Comparison of ENCODE assay signal across 8 mouse cellular contexts in the genomic region with DNA sequence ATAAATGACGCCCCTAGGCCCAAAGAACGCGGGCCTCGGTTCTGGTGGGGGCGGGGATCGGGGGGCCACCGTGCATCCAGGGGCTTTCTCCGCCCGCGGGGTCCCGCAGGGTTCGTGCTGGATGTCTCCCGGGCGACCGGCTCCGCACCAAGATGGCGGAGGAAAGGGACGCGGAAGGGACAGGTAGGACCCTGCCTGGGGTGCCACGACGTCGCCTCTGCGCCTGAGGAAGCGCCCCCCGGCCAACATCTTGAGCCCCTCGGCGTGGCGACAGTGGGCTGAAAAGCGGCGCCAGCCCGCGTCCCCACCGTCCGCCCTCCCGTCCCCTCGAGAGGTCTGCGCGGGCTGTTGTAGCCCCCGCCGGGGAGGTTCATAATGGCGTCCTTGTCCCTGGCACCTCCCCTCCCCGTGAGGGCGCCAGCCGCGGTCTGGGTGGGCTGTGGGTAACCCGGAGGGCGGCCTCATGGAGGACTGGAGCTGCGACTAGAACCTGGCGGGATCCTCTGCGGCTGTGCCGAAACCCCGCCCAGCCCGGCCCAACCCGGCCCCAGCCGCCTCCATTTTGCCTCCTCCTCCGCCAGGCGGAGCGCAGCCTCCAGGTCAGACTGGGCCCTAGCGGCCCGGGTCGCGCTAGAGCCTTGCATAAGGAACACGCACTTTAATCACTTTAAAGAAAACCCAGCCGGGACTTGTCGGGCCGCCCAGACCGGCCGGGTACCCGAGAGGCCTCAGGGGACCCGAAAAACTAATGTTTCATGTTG. TPM values are rescaled to one million over a fixed set of nuclear protein-coding genes. Genes with fewer than 3 reads are reported as not detected.
A peak's percentile ranks its signal among the peaks of the same experiment; 100 is the strongest.
DNase-seq lines count a peak whose midpoint lies in the region; ATAC-seq and TF ChIP-seq lines count a peak whose summit lies in the region.

A gene (plus strand): TSS at position 135 of the 761 bp plus-strand sequence.

- H3K4me2 ChIP-seq in forebrain, embryonic 15.5 days (replicated peaks): peak within 1 kb of the TSS; percentile 61
- H3K4me2 ChIP-seq in lung, embryonic 14.5 days: peak within 1 kb of the TSS; percentile 75

- DNase-seq in ES-E14 (ENCODE audit: low read depth, low spot score): peak; percentile 71
- DNase-seq in cerebellum, adult 11-12 months: peak; percentile 93
- DNase-seq in heart, postnatal 36 days: peak; percentile 86 to 95
- peak; percentile 86 to 88 for DNase-seq in layer of hippocampus, adult 2 months (ENCODE audit: low spot score in 2 of 2)
- peak; percentile 95 for DNase-seq in lung, embryonic 14.5 days
- DNase-seq in thymus, adult 2 months: peak; percentile 89

- peak within 1 kb of the TSS; percentile 89 for H3K27ac ChIP-seq in ES-E14 (ENCODE audit: insufficient read depth, low read depth, low read length, poor library complexity, severe bottlenecking)
- H3K27ac ChIP-seq in forebrain, embryonic 15.5 days (replicated peaks): peak within 1 kb of the TSS; percentile 100
- peak within 1 kb of the TSS; percentile 100 for H3K27ac ChIP-seq in layer of hippocampus, adult 2 months
- H3K27ac ChIP-seq in lung, embryonic 14.5 days (ENCODE audit: low read depth): peak within 1 kb of the TSS; percentile 100
- peak within 1 kb of the TSS; percentile 99 for H3K27ac ChIP-seq in olfactory bulb, adult 2 months (ENCODE audit: insufficient read depth, low read depth, low read length)
- peak within 1 kb of the TSS; percentile 90 for H3K27ac ChIP-seq in thymus, adult 2 months (ENCODE audit: control insufficient read depth, insufficient read depth, low read length)

- in situ Hi-C loops in ES-E14 (cut with MboI; ENCODE audit: low sequenced_read_pairs in 2 of 2, unreplicated experiment in 2 of 2): no loop called here

- TF ChIP-seq POLR2A in olfactory bulb, adult 2 months (IDR thresholded peaks at IDR 0.05; ENCODE audit: insufficient read depth, low read depth, low read length): peak; percentile 97
- peak; percentile 98 for TF ChIP-seq POLR2A in thymus, adult 2 months (IDR thresholded peaks at IDR 0.05; ENCODE audit: control insufficient read depth, extremely low read depth, insufficient read depth, low read length, poor library complexity)

- no peaks in the 10 kb centered on the region for H3K9me3 ChIP-seq in ES-E14 (ENCODE audit: control insufficient read depth, insufficient read depth, low read depth, low read length)
- no peaks in the 10 kb centered on the region for H3K9me3 ChIP-seq in forebrain, embryonic 15.5 days
- H3K9me3 ChIP-seq in lung, embryonic 14.5 days (ENCODE audit: low read depth, low read length): no peaks in the 10 kb centered on the region

- peak; percentile 97 for ATAC-seq in forebrain, embryonic 15.5 days (replicated peaks)
- peak; percentile 98 for ATAC-seq in lung, embryonic 14.5 days (ENCODE audit: insufficient read depth)

- peak; percentile 76 for TF ChIP-seq CTCF in layer of hippocampus, adult 2 months (conservative IDR thresholded peaks at IDR 0.05)
- TF ChIP-seq CTCF in lung, embryonic 14.5 days (IDR thresholded peaks at IDR 0.05; ENCODE audit: low read depth): peak; percentile 73
- peak; percentile 26; the same call in 1 of the 2 replicates for TF ChIP-seq CTCF in olfactory bulb, adult 2 months (IDR thresholded peaks at IDR 0.05; ENCODE audit: insufficient read depth, low read depth, low read length)
- TF ChIP-seq CTCF in thymus, adult 2 months (IDR thresholded peaks at IDR 0.05; ENCODE audit: borderline replicate concordance, control insufficient read depth, extremely low read depth, insufficient read depth, low read length, poor library complexity): peak; percentile 70; the same call in 1 of the 2 replicates

- H3K27me3 ChIP-seq in forebrain, embryonic 15.5 days: no peaks in the 10 kb centered on the region
- H3K27me3 ChIP-seq in lung, embryonic 14.5 days (ENCODE audit: insufficient read depth, low read length): no peaks in the 10 kb centered on the region
- H3K27me3 ChIP-seq in thymus, adult 2 months (ENCODE audit: control insufficient read depth, insufficient read depth, low read length): no peaks in the 10 kb centered on the region

- intact Hi-C loops in heart, postnatal 36 days (cut with DNase I): loop anchor here (1.0 kb wide), 4 partner anchors 37 to 88 kb away; a partner anchor contains a TSS

- peak within 1 kb of the TSS; percentile 79 to 84 for H3K4me3 ChIP-seq in ES-E14 (ENCODE audit: insufficient read depth in 1 of 2, low read depth in 1 of 2, low read length in 2 of 2, poor library complexity in 1 of 2, severe bottlenecking in 1 of 2)
- H3K4me3 ChIP-seq in forebrain, embryonic 15.5 days: peak within 1 kb of the TSS; percentile 77
- H3K4me3 ChIP-seq in layer of hippocampus, adult 2 months: peak within 1 kb of the TSS; percentile 90
- H3K4me3 ChIP-seq in lung, embryonic 14.5 days (ENCODE audit: low read depth, low read length): peak within 1 kb of the TSS; percentile 72
- H3K4me3 ChIP-seq in olfactory bulb, adult 2 months (ENCODE audit: insufficient read depth, low read depth, low read length): peak within 1 kb of the TSS; percentile 87
- peak within 1 kb of the TSS; percentile 68 for H3K4me3 ChIP-seq in thymus, adult 2 months (ENCODE audit: control insufficient read depth, insufficient read depth, low read length)

- no peaks in the 10 kb centered on the region for H3K36me3 ChIP-seq in ES-E14 (ENCODE audit: control insufficient read depth, insufficient read depth, low read length, poor library complexity, severe bottlenecking)
- no peaks in the 10 kb centered on the region for H3K36me3 ChIP-seq in forebrain, embryonic 15.5 days
- H3K36me3 ChIP-seq in lung, embryonic 14.5 days (ENCODE audit: insufficient read depth): no peaks in the 10 kb centered on the region
- H3K36me3 ChIP-seq in thymus, adult 2 months (ENCODE audit: control insufficient read depth, insufficient read depth, low read length): no peaks in the 10 kb centered on the region

- H3K4me1 ChIP-seq in ES-E14 (ENCODE audit: control insufficient read depth in 2 of 2, insufficient read depth in 2 of 2, low read length in 2 of 2, poor library complexity in 1 of 2): peaks cover 0 to 2% of the 10 kb centered on the region in 2 experiments; a peak in 2 of 4 replicates
- H3K4me1 ChIP-seq in forebrain, embryonic 15.5 days: 0 out of 2 replicates have a peak, but pooled peaks cover 3% of the 10 kb centered on the region
- no peaks in the 10 kb centered on the region for H3K4me1 ChIP-seq in lung, embryonic 14.5 days (ENCODE audit: insufficient read depth)
- H3K4me1 ChIP-seq in olfactory bulb, adult 2 months (ENCODE audit: control insufficient read depth, insufficient read depth, low read length): no peaks in the 10 kb centered on the region
- no peaks in the 10 kb centered on the region for H3K4me1 ChIP-seq in thymus, adult 2 months (replicated peaks; ENCODE audit: control insufficient read depth, insufficient read depth, low read length)

- peak within 1 kb of the TSS; percentile 94 for H3K9ac ChIP-seq in ES-E14 (ENCODE audit: insufficient read depth, low read depth, low read length, poor library complexity, severe bottlenecking)
- peak within 1 kb of the TSS; percentile 87 for H3K9ac ChIP-seq in forebrain, embryonic 15.5 days (replicated peaks)
- H3K9ac ChIP-seq in lung, embryonic 14.5 days: peak within 1 kb of the TSS; percentile 98

- under 1% methylated on average over 68 of the region's 70 CpGs for WGBS in forebrain, embryonic 15.5 days
- WGBS in lung, embryonic 14.5 days: under 1% methylated on average over 69 of the region's 70 CpGs
- WGBS in olfactory bulb, adult 2 months: under 1% methylated on average over 70 of the region's 70 CpGs
- WGBS in thymus, adult 2 months: under 1% methylated on average over 70 of the region's 70 CpGs

TF ChIP-seq in ES-E14, 5 proteins besides CTCF, POLR2A, EP300 and RAD21:
- no peak for TF ChIP-seq ZC3H11A (IDR thresholded peaks at IDR 0.05; ENCODE audit: borderline replicate concordance, low read depth, low read length)
- TF ChIP-seq HCFC1 (IDR thresholded peaks at IDR 0.05; ENCODE audit: borderline replicate concordance, insufficient read depth, low read length): peak; percentile 58; the same call in 1 of the 2 replicates
- TF ChIP-seq MAFK (IDR thresholded peaks at IDR 0.05; ENCODE audit: insufficient read depth, low read depth, low read length): no peak
- no peak for TF ChIP-seq ZNF384 (IDR thresholded peaks at IDR 0.05; ENCODE audit: low read depth, low read length)

RNA-seq across cellular contexts. Expression of the gene that starts here (rescaled TPM):
- 1.8 and 2.1 TPM in 2 replicates for total RNA-seq in ES-E14 (2012; rRNA removed)
- polyA plus RNA-seq in forebrain, embryonic 15.5 days (2015; fragmentation: Nextera tagmentation; extraction: Ambion mirVana): 6.6 and 8.2 TPM in 2 replicates
- total RNA-seq in heart, postnatal 36 days (2021): 10 to 100 TPM; 77.4 to 81.4 TPM
- total RNA-seq in layer of hippocampus, adult 2 months (2021): 10 to 100 TPM in 1 of 2 experiments, 1 to 10 TPM in 1; 8.1 to 11.1 TPM
- polyA plus RNA-seq in lung, embryonic 14.5 days (2014; fragmentation: Nextera tagmentation; extraction: Ambion mirVana): 3.3 and 6.2 TPM in 2 replicates
- polyA plus RNA-seq in olfactory bulb, adult 2 months (2012; ENCODE audit: insufficient read depth, insufficient read length, low replicate concordance, missing spikeins): not detected in 2 replicates
- polyA plus RNA-seq in thymus, adult 2 months (2012; rRNA removed): 0.13 and 0.49 TPM in 2 replicates

Comparison
In these comparisons a context has a peak if more than half of its experiments do, and no peak if none do; other contexts are left out.
1. Peak in every context shown above with its lines: DNase-seq, ATAC-seq, H3K4me3 ChIP-seq and H3K27ac ChIP-seq.
2. RNA of the gene that starts here (total RNA-seq): 77.4 to 81.4 TPM in heart, postnatal 36 days; 8.1 to 11.1 TPM in layer of hippocampus, adult 2 months and 1.8 to 2.1 TPM in ES-E14; every median in the first group is over 4 times any median in the second.
3. Peak in DNase-seq, H3K4me3 ChIP-seq and H3K27ac ChIP-seq in thymus, adult 2 months; RNA of the gene not detected or under 1 TPM.
4. CTCF ChIP-seq: peak in every context shown above with its lines; median percentile 76 in layer of hippocampus, adult 2 months; 73 in lung, embryonic 14.5 days; 70 in thymus, adult 2 months; 26 in olfactory bulb, adult 2 months.